In genomic region chr5:24080826-24081225, GRCm38 (mm10) we compare ENCODE assay signal across 24 mouse cellular contexts.
"Had no signal": no experiment of that assay in that cellular context is flagged by ENCODE, and none has a peak within 500 bp of the region (broad histone marks: within the 10 kb centered on the region; RNA-seq: fewer than 3 reads in every experiment).

No protein-coding gene starts in this region.

- ATAC-seq: hindbrain, postnatal 0 days; intestine, embryonic 15.5 days; liver, embryonic 12.5 days had no signal

- H3K4me2 ChIP-seq: heart, embryonic 11.5 days; heart, embryonic 13.5 days; heart, embryonic 15.5 days; hindbrain, embryonic 13.5 days; hindbrain, embryonic 15.5 days; intestine, embryonic 15.5 days; limb, embryonic 13.5 days; limb, embryonic 15.5 days; liver, embryonic 12.5 days had no signal

- H3K9ac ChIP-seq: heart, embryonic 13.5 days; heart, embryonic 15.5 days; hindbrain, embryonic 13.5 days; hindbrain, embryonic 15.5 days; intestine, embryonic 15.5 days; limb, embryonic 13.5 days; limb, embryonic 15.5 days; liver, embryonic 12.5 days; liver, embryonic 14.5 days had no signal

- H3K9me3 ChIP-seq: heart, embryonic 13.5 days; heart, embryonic 15.5 days; hindbrain, embryonic 13.5 days; hindbrain, embryonic 15.5 days; intestine, embryonic 15.5 days; limb, embryonic 13.5 days; limb, embryonic 15.5 days; liver, embryonic 12.5 days had no signal

- H3K27ac ChIP-seq: heart, adult 2 months; heart, embryonic 13.5 days; heart, embryonic 15.5 days; hindbrain, embryonic 13.5 days; hindbrain, embryonic 15.5 days; hindbrain, postnatal 0 days; intestine, embryonic 15.5 days; layer of hippocampus, adult 2 months; limb, embryonic 13.5 days; limb, embryonic 15.5 days; liver, embryonic 12.5 days; liver, embryonic 14.5 days had no signal

- H3K36me3 ChIP-seq: heart, embryonic 13.5 days; heart, embryonic 15.5 days; hindbrain, embryonic 13.5 days; hindbrain, embryonic 15.5 days; intestine, embryonic 15.5 days; limb, embryonic 13.5 days; limb, embryonic 15.5 days; liver, embryonic 12.5 days had no signal

- H3K4me1 ChIP-seq: intestine, embryonic 15.5 days had no signal

- H3K27me3 ChIP-seq: heart, embryonic 13.5 days; heart, embryonic 15.5 days; hindbrain, embryonic 15.5 days; limb, embryonic 13.5 days; limb, embryonic 15.5 days had no signal

- H3K4me3 ChIP-seq: heart, adult 2 months; heart, embryonic 13.5 days; heart, embryonic 15.5 days; hindbrain, embryonic 13.5 days; hindbrain, embryonic 15.5 days; intestine, embryonic 15.5 days; layer of hippocampus, adult 2 months; limb, embryonic 13.5 days; limb, embryonic 15.5 days; liver, embryonic 12.5 days had no signal

- DNase-seq: gastrocnemius, postnatal 14 days; gastrocnemius, postnatal 36 days; heart, adult 2 months; heart, postnatal 14 days; heart, postnatal 36 days; kidney, adult 11 months; kidney, adult 2 months; kidney, postnatal 10 days; kidney, postnatal 25 days; kidney, postnatal 4 days; layer of hippocampus, postnatal 36 days; left cerebral cortex, postnatal 4 days had no signal
